Mouse (Mus musculus) adrenal gland, adult 18-20 months (tissue): Measurements from ENCODE around the gene Tmem104. TPM values are rescaled to one million over a fixed set of nuclear protein-coding genes. Genes with fewer than 3 reads are reported as not detected.

Source experiments
- microRNA-seq, 2 experiments: library from miRNA; unstranded; fragments of <30 nt; microRNA quantifications; one replicate each; pipeline ENCODE4 v1.2.0; 2021; ENCODE audit warnings: borderline number of aligned reads in 2 of 2
- total RNA-seq, 2 experiments: library from RNA; stranded (reverse); gene quantifications; 1 replicate in 1 of 2; 2 replicates in 1 of 2; pipeline ENCODE4 v1.2.3; 2021

The Tmem104 gene
- total RNA-seq, 2 experiments from 2014 or later, result 20.3 to 20.7 TPM

Small RNA genes lying within 50 kb of the gene (microRNA-seq; reads per million reads assigned to microRNA genes)
- 0 reads per million in 2 experiments for gene Gm25837

Other genes starting within 250 kb of the Tmem104 start
- not detected for gene Cd300c, start 218.3 kb upstream of the Tmem104 start, total RNA-seq
- 1 to 10 TPM; 1.1 to 2.5 TPM for gene Cd300ld, start 197.6 kb upstream of the Tmem104 start, total RNA-seq
- 1 to 10 TPM; 5.3 to 8.6 TPM for gene Cd300c2, start 185.6 kb upstream of the Tmem104 start, total RNA-seq
- gene Cd300ld2, start 171.3 kb upstream of the Tmem104 start, total RNA-seq, result not detected
- under 1 TPM in 1 of 2 experiments, not detected in 1; 0.74 TPM for gene Cd300ld4, start 160.5 kb upstream of the Tmem104 start, total RNA-seq
- gene Cd300ld5, start 149.7 kb upstream of the Tmem104 start, total RNA-seq, result 10 to 100 TPM in 1 of 2 experiments, 1 to 10 TPM in 1; 3.4 to 10.9 TPM
- 10 to 100 TPM in 1 of 2 experiments, 1 to 10 TPM in 1; 8.6 to 10.5 TPM for gene Cd300ld3, start 139.1 kb upstream of the Tmem104 start, total RNA-seq
- under 1 TPM; 0.46 to 0.64 TPM for gene Cd300e, start 125.3 kb upstream of the Tmem104 start, total RNA-seq
- gene Rab37, start 96.1 kb upstream of the Tmem104 start, total RNA-seq, result 1 to 10 TPM in 1 of 2 experiments, under 1 TPM in 1; 0.76 to 1.3 TPM
- gene Cd300lf, start 53.5 kb upstream of the Tmem104 start, total RNA-seq, result 1 to 10 TPM; 1.3 to 2.5 TPM
- 10 to 100 TPM; 17.2 to 19.3 TPM for gene Slc9a3r1, start 24.1 kb upstream of the Tmem104 start, total RNA-seq
- 10 to 100 TPM; 26.2 to 27.6 TPM for gene Nat9, start 372 bp downstream of the Tmem104 start, total RNA-seq
- 10 to 100 TPM in 1 of 2 experiments, 1 to 10 TPM in 1; 2.2 to 10.6 TPM for gene Grin2c, start 79.8 kb downstream of the Tmem104 start, total RNA-seq
- 1,000 to 10,000 TPM; 1,063 to 1,343 TPM for gene Fdxr, start 89.6 kb downstream of the Tmem104 start, total RNA-seq
- gene Fads6, start 110.2 kb downstream of the Tmem104 start, total RNA-seq, result 10 to 100 TPM; 43.9 to 59.6 TPM
- gene Otop2, start 119.7 kb downstream of the Tmem104 start, total RNA-seq, result not detected
- under 1 TPM; 0.36 to 0.74 TPM for gene Ush1g, start 134.6 kb downstream of the Tmem104 start, total RNA-seq
- gene Otop3, start 147.2 kb downstream of the Tmem104 start, total RNA-seq, result not detected
- gene Hid1, start 180.3 kb downstream of the Tmem104 start, total RNA-seq, result 10 to 100 TPM; 31.4 to 65.8 TPM
- 100 to 1,000 TPM; 159 to 181 TPM for gene Cdr2l, start 194.4 kb downstream of the Tmem104 start, total RNA-seq
- 100 to 1,000 TPM; 133 to 137 TPM for gene Mrpl58, start 216.3 kb downstream of the Tmem104 start, total RNA-seq
- 100 to 1,000 TPM; 595 to 747 TPM for gene Atp5h, start 232.5 kb downstream of the Tmem104 start, total RNA-seq
- 10 to 100 TPM; 44.1 to 71.4 TPM for gene Kctd2, start 232.6 kb downstream of the Tmem104 start, total RNA-seq